8 mouse cellular contexts compared by ENCODE assay signal in the genomic region with DNA sequence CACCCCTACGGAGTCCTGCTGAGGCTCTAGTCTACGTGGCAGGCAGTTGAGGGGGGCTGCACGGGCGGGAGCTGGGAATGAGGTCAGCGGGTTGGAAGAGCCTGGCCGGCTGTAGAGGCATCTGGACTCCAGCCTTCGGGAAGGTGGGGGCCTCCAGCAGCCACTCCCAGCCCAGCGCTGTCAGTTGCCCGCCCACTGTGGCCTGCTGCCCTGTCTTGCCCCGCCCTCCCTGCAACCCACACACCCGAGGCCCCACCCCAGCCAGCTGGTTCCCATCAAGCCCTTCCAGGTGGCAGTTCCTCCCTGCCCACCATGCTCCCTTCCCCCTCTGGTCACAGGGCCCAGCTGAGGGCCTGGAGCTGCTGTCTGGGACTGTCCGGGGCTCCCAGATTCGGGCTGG. TPM values are rescaled to one million over a fixed set of nuclear protein-coding genes. Genes with fewer than 3 reads are reported as not detected.
DNase-seq lines count a peak whose midpoint lies in the region; ATAC-seq and TF ChIP-seq lines count a peak whose summit lies in the region.

No protein-coding gene starts in this region.

- H3K27ac ChIP-seq in hindbrain, embryonic 12.5 days: peak overlapping the region; percentile 56
- peak overlapping the region; percentile 94 for H3K27ac ChIP-seq in limb, embryonic 12.5 days
- H3K27ac ChIP-seq in midbrain, embryonic 11.5 days (ENCODE audit: low read depth, low read length): no peak overlapping the region
- H3K27ac ChIP-seq in testis, adult 2 months (ENCODE audit: control insufficient read depth, insufficient read depth, low read depth, low read length): peak overlapping the region; percentile 58; the same call in 1 of the 2 replicates

- peaks cover 25% of the 10 kb centered on the region for H3K27me3 ChIP-seq in hindbrain, embryonic 12.5 days
- H3K27me3 ChIP-seq in limb, embryonic 12.5 days: no peaks in the 10 kb centered on the region
- peaks cover 8% of the 10 kb centered on the region for H3K27me3 ChIP-seq in midbrain, embryonic 11.5 days (ENCODE audit: control insufficient read depth, insufficient read depth, low read length)
- no peaks in the 10 kb centered on the region for H3K27me3 ChIP-seq in testis, adult 2 months (ENCODE audit: control insufficient read depth, insufficient read depth, low read length)

- 3% methylated on average over 12 of the region's 13 CpGs for WGBS in hindbrain, embryonic 12.5 days
- WGBS in limb, embryonic 12.5 days: 1% methylated on average over 13 of the region's 13 CpGs
- WGBS in midbrain, embryonic 11.5 days: 7% methylated on average over 13 of the region's 13 CpGs

- DNase-seq in MN1 (ENCODE audit: low spot score): peak; percentile 91
- DNase-seq in brain, adult 2 months (ENCODE audit: low read depth, low spot score): peak; percentile 71
- peak; percentile 78 to 87 for DNase-seq in gastrocnemius, adult 8-10 months (ENCODE audit: low spot score in 2 of 2)
- DNase-seq in midbrain, embryonic 11.5 days (ENCODE audit: low spot score, missing footprints): peak; percentile 92

- H3K4me1 ChIP-seq in hindbrain, embryonic 12.5 days: peaks cover 32% of the 10 kb centered on the region
- peaks cover 56% of the 10 kb centered on the region for H3K4me1 ChIP-seq in limb, embryonic 12.5 days (replicated peaks)
- H3K4me1 ChIP-seq in midbrain, embryonic 11.5 days (ENCODE audit: control insufficient read depth, insufficient read depth, low read length): peaks cover 7% of the 10 kb centered on the region; the same call in 1 of the 2 replicates
- peaks cover 6% of the 10 kb centered on the region for H3K4me1 ChIP-seq in testis, adult 2 months (ENCODE audit: control insufficient read depth, insufficient read depth, low read length)

- H3K36me3 ChIP-seq in hindbrain, embryonic 12.5 days: no peaks in the 10 kb centered on the region
- no peaks in the 10 kb centered on the region for H3K36me3 ChIP-seq in limb, embryonic 12.5 days
- no peaks in the 10 kb centered on the region for H3K36me3 ChIP-seq in midbrain, embryonic 11.5 days (ENCODE audit: control insufficient read depth, insufficient read depth, low read length)
- no peaks in the 10 kb centered on the region for H3K36me3 ChIP-seq in testis, adult 2 months (ENCODE audit: control insufficient read depth, insufficient read depth, low read length)

- H3K9me3 ChIP-seq in hindbrain, embryonic 12.5 days (replicated peaks): no peaks in the 10 kb centered on the region
- no peaks in the 10 kb centered on the region for H3K9me3 ChIP-seq in limb, embryonic 12.5 days
- H3K9me3 ChIP-seq in midbrain, embryonic 11.5 days (ENCODE audit: control insufficient read depth, low read length): no peaks in the 10 kb centered on the region

- peak overlapping the region; percentile 37 for H3K4me2 ChIP-seq in hindbrain, embryonic 12.5 days (replicated peaks)
- H3K4me2 ChIP-seq in limb, embryonic 12.5 days: peak overlapping the region; percentile 38
- peak overlapping the region; percentile 11; the same call in 1 of the 2 replicates for H3K4me2 ChIP-seq in midbrain, embryonic 11.5 days

- no peak overlapping the region for H3K4me3 ChIP-seq in hindbrain, embryonic 12.5 days
- H3K4me3 ChIP-seq in limb, embryonic 12.5 days (replicated peaks): peak overlapping the region; percentile 11; the same call in 1 of the 2 replicates
- H3K4me3 ChIP-seq in midbrain, embryonic 11.5 days (ENCODE audit: low read depth, low read length): no peak overlapping the region
- H3K4me3 ChIP-seq in testis, adult 2 months (ENCODE audit: control insufficient read depth, low read depth, low read length): no peak overlapping the region

- H3K9ac ChIP-seq in hindbrain, embryonic 12.5 days: no peak overlapping the region
- no peak overlapping the region; the same call in 1 of the 2 replicates for H3K9ac ChIP-seq in limb, embryonic 12.5 days (replicated peaks)
- H3K9ac ChIP-seq in midbrain, embryonic 11.5 days (ENCODE audit: low read length): peak overlapping the region; percentile 9; the same call in 1 of the 2 replicates

- TF ChIP-seq CTCF in testis, adult 2 months (IDR thresholded peaks at IDR 0.05; ENCODE audit: control insufficient read depth, insufficient read depth, insufficient replicate concordance, low read depth, low read length): no peak

- peak; percentile 85 for ATAC-seq in hindbrain, embryonic 12.5 days (ENCODE audit: low FRiP score)
- peak; percentile 91 for ATAC-seq in limb, embryonic 12.5 days (ENCODE audit: insufficient number of reproducible peaks, insufficient read depth, low FRiP score, low TSS enrichment, low read depth)
- peak; percentile 87 for ATAC-seq in midbrain, embryonic 11.5 days (ENCODE audit: low FRiP score)
- ATAC-seq in activated CD4-positive, CD25-positive, alpha-beta regulatory T cell, adult 4 months: no peak

- no peak for TF ChIP-seq POLR2A in testis, adult 2 months (IDR thresholded peaks at IDR 0.05; ENCODE audit: control insufficient read depth, low read depth, low read length)

RNA-seq across cellular contexts. Expression of a gene that starts 7.2 kb away (rescaled TPM):
- total RNA-seq in gastrocnemius, adult 8-10 months (2022): 10 to 100 TPM; 30.9 to 90.6 (median 45.9) TPM
- polyA plus RNA-seq in hindbrain, embryonic 12.5 days (2016; fragmentation: Nextera tagmentation; extraction: Ambion mirVana): 508 and 685 TPM in 2 replicates
- 290 and 351 TPM in 2 replicates for polyA plus RNA-seq in limb, embryonic 12.5 days (2016; fragmentation: Nextera tagmentation; extraction: Ambion mirVana)
- polyA plus RNA-seq in midbrain, embryonic 11.5 days (2014; fragmentation: Nextera tagmentation; extraction: Ambion mirVana): 128 and 136 TPM in 2 replicates
- 14.3 and 18.0 TPM in 2 replicates for polyA plus RNA-seq in testis, adult 2 months (2012; rRNA removed)
- polyA plus RNA-seq in activated CD4-positive, CD25-positive, alpha-beta regulatory T cell, adult 4 months (2017; shearing (Covaris generic)): under 1 TPM; 0.10 to 0.61 TPM

RNA-seq across cellular contexts. Expression of a gene that starts 38.6 kb away (rescaled TPM):
- not detected for total RNA-seq in gastrocnemius, adult 8-10 months (2022)
- not detected in 2 replicates for polyA plus RNA-seq in hindbrain, embryonic 12.5 days (2016; fragmentation: Nextera tagmentation; extraction: Ambion mirVana)
- polyA plus RNA-seq in limb, embryonic 12.5 days (2016; fragmentation: Nextera tagmentation; extraction: Ambion mirVana): not detected in 2 replicates
- polyA plus RNA-seq in midbrain, embryonic 11.5 days (2014; fragmentation: Nextera tagmentation; extraction: Ambion mirVana): not detected in 2 replicates
- 1,028 and 1,102 TPM in 2 replicates for polyA plus RNA-seq in testis, adult 2 months (2012; rRNA removed)
- not detected for polyA plus RNA-seq in activated CD4-positive, CD25-positive, alpha-beta regulatory T cell, adult 4 months (2017; shearing (Covaris generic))

RNA-seq across cellular contexts. Expression of a gene that starts 47.3 kb away (rescaled TPM):
- total RNA-seq in gastrocnemius, adult 8-10 months (2022): 100 to 1,000 TPM; 272 to 306 (median 288) TPM
- polyA plus RNA-seq in hindbrain, embryonic 12.5 days (2016; fragmentation: Nextera tagmentation; extraction: Ambion mirVana): 0.43 and 1.5 TPM in 2 replicates
- 2.8 and 3.0 TPM in 2 replicates for polyA plus RNA-seq in limb, embryonic 12.5 days (2016; fragmentation: Nextera tagmentation; extraction: Ambion mirVana)
- polyA plus RNA-seq in midbrain, embryonic 11.5 days (2014; fragmentation: Nextera tagmentation; extraction: Ambion mirVana): not detected in 2 replicates
- 27.5 and 33.7 TPM in 2 replicates for polyA plus RNA-seq in testis, adult 2 months (2012; rRNA removed)
- polyA plus RNA-seq in activated CD4-positive, CD25-positive, alpha-beta regulatory T cell, adult 4 months (2017; shearing (Covaris generic)): under 1 TPM in 1 of 2 experiments, not detected in 1; 0.46 TPM

Comparison
In these comparisons a context has a peak if more than half of its experiments do, and no peak if none do; other contexts are left out.
1. RNA of a gene that starts 38.6 kb away (polyA plus RNA-seq): 1,028 to 1,102 TPM in testis, adult 2 months; not detected in hindbrain, embryonic 12.5 days, not detected in limb, embryonic 12.5 days, not detected in midbrain, embryonic 11.5 days and not detected in activated CD4-positive, CD25-positive, alpha-beta regulatory T cell, adult 4 months; every median in the first group is over 1,000 times any median in the second.
2. Peak in every context shown above with its lines, with median percentiles within 50 percentile points of each other: DNase-seq and H3K4me2 ChIP-seq.